In genomic region chr2:27730002-27730905, GRCm38 (mm10) we compare ENCODE assay signal across 8 mouse cellular contexts. TPM values are rescaled to one million over a fixed set of nuclear protein-coding genes. Genes with fewer than 3 reads are reported as not detected.
DNase-seq lines count a peak whose midpoint lies in the region.

No protein-coding gene starts in this region.

- peak; percentile 42 for DNase-seq in adrenal gland, adult 2 months
- no peak for DNase-seq in adrenal gland, adult 8-10 months
- DNase-seq in ovary, postnatal 14 days (ENCODE audit: low spot score): peak; percentile 29
- no peak for DNase-seq in ovary, postnatal 10 days (ENCODE audit: low spot score)
- DNase-seq in gastrocnemius, postnatal 14 days: peak; percentile 34
- peak; percentile 45 to 67 for DNase-seq in lung, adult 18-20 months
- DNase-seq in right cerebral cortex, postnatal 10 days (ENCODE audit: low spot score in 2 of 2): no peak
- no peak for DNase-seq in urinary bladder, postnatal 25 days (ENCODE audit: low spot score)

- intact Hi-C loops in gastrocnemius, postnatal 14 days (cut with DNase I; ENCODE audit: low total_unique reads): loop anchor here (5.0 kb wide), 1 partner anchor 53 kb away; the partner anchor contains the start of gene Rxra

RNA-seq across cellular contexts. Expression of gene Rxra, which starts 54.0 kb away (rescaled TPM):
- 10 to 100 TPM; 59.4 to 71.6 TPM for total RNA-seq in adrenal gland, adult 2 months (2021)
- polyA plus RNA-seq in adrenal gland, adult 2 months (2012; rRNA removed): 84.5 and 90.5 TPM in 2 replicates
- 10 to 100 TPM; 51.3 to 64.4 (median 56.7) TPM for total RNA-seq in adrenal gland, adult 8-10 months (2022)
- total RNA-seq in gastrocnemius, postnatal 14 days (2021): 10 to 100 TPM; 48.4 to 53.6 TPM

Comparison
In these comparisons a context has a peak if more than half of its experiments do, and no peak if none do; other contexts are left out.
1. DNase-seq: peak in adrenal gland, adult 2 months (single experiment), ovary, postnatal 14 days (single experiment), gastrocnemius, postnatal 14 days (single experiment) and lung, adult 18-20 months (2 of 2); none in adrenal gland, adult 8-10 months (single experiment), ovary, postnatal 10 days (single experiment), right cerebral cortex, postnatal 10 days (0 of 2) and urinary bladder, postnatal 25 days (single experiment).